Mouse (Mus musculus): ENCODE results near the gene Sort1. TPM values are rescaled to one million over a fixed set of nuclear protein-coding genes. Genes with fewer than 3 reads are reported as not detected.

The Sort1 gene
- total RNA-seq, 1 experiment, result 21.2 TPM

- H3K36me3 ChIP-seq (ENCODE audit: control insufficient read depth, insufficient read depth, low read length, poor library complexity, severe bottlenecking), result peaks cover 24% of the 10 kb centered on the region
- no peak for DNase-seq (ENCODE audit: low read depth, low spot score)
- TF ChIP-seq HCFC1 (IDR thresholded peaks at IDR 0.05; ENCODE audit: borderline replicate concordance, insufficient read depth, low read length), result no peak
- TF ChIP-seq ZNF384 (IDR thresholded peaks at IDR 0.05; ENCODE audit: low read depth, low read length), result no peak
- TF ChIP-seq MAFK (IDR thresholded peaks at IDR 0.05; ENCODE audit: insufficient read depth, low read depth, low read length), result no peak
- TF ChIP-seq ZC3H11A (IDR thresholded peaks at IDR 0.05; ENCODE audit: borderline replicate concordance, low read depth, low read length), result no peak
- TF ChIP-seq CHD2 (IDR thresholded peaks at IDR 0.05; ENCODE audit: low read depth, low read length), result no peak
- H3K4me3 ChIP-seq (ENCODE audit: insufficient read depth in 1 of 2, low read depth in 1 of 2, low read length in 2 of 2, poor library complexity in 1 of 2, severe bottlenecking in 1 of 2), result peak overlapping the region in 1 of 2 experiments; percentile 98; a peak in 1 of 4 replicates
- no peak overlapping the region for H3K27ac ChIP-seq (ENCODE audit: insufficient read depth, low read depth, low read length, poor library complexity, severe bottlenecking)
- H3K4me1 ChIP-seq (ENCODE audit: control insufficient read depth in 2 of 2, insufficient read depth in 2 of 2, low read length in 2 of 2, poor library complexity in 1 of 2), result peaks cover 3 to 22% of the 10 kb centered on the region in 2 experiments; a peak in 3 of 4 replicates
- H3K9me3 ChIP-seq (ENCODE audit: control insufficient read depth, insufficient read depth, low read depth, low read length), result no peaks in the 10 kb centered on the region
- in situ Hi-C loops (cut with MboI; ENCODE audit: low sequenced_read_pairs in 2 of 2, unreplicated experiment in 2 of 2), result no loop called here
- no peak overlapping the region for H3K9ac ChIP-seq (ENCODE audit: insufficient read depth, low read depth, low read length, poor library complexity, severe bottlenecking)
Observed at GRCm38 (mm10) chr3:108381945-108382875, 98.3 kb downstream of the Sort1 start.

- Histone ChIP-seq H3K27ac (ENCODE audit: insufficient read depth, low read depth, low read length, poor library complexity, severe bottlenecking) (peak within 1 kb of the TSS; percentile 92), H3K4me1 (ENCODE audit: control insufficient read depth in 2 of 2, insufficient read depth in 2 of 2, low read length in 2 of 2, poor library complexity in 1 of 2) (peaks cover 3 to 24% of the 10 kb centered on the region in 2 experiments; a peak in 3 of 4 replicates), H3K9me3 (ENCODE audit: control insufficient read depth, insufficient read depth, low read depth, low read length) (no peaks in the 10 kb centered on the region), H3K36me3 (ENCODE audit: control insufficient read depth, insufficient read depth, low read length, poor library complexity, severe bottlenecking) (peaks cover 34% of the 10 kb centered on the region), H3K9ac (ENCODE audit: insufficient read depth, low read depth, low read length, poor library complexity, severe bottlenecking) (peak within 1 kb of the TSS; percentile 96), H3K4me3 (ENCODE audit: insufficient read depth in 1 of 2, low read depth in 1 of 2, low read length in 2 of 2, poor library complexity in 1 of 2, severe bottlenecking in 1 of 2) (peak within 1 kb of the TSS; percentile 98 to 99)
- TF ChIP-seq MAFK (IDR thresholded peaks at IDR 0.05; ENCODE audit: insufficient read depth, low read depth, low read length) (no peak), HCFC1 (IDR thresholded peaks at IDR 0.05; ENCODE audit: borderline replicate concordance, insufficient read depth, low read length) (0 out of 2 replicates have a peak, but pooled peaks have one; percentile 32)
- peak; percentile 93 for DNase-seq (ENCODE audit: low read depth, low spot score)
- in situ Hi-C loops (cut with MboI; ENCODE audit: low sequenced_read_pairs in 2 of 2, unreplicated experiment in 2 of 2), result no loop called here
Observed at GRCm38 (mm10) chr3:108383485-108384354, 99.8 kb downstream of the Sort1 start, which contains the start of gene Psrc1. TSS of gene Psrc1 (plus strand) at chr3:108383839.

- no peak for DNase-seq (ENCODE audit: low read depth, low spot score)
- peak overlapping the region; percentile 98 to 99 for H3K4me3 ChIP-seq (ENCODE audit: insufficient read depth in 1 of 2, low read depth in 1 of 2, low read length in 2 of 2, poor library complexity in 1 of 2, severe bottlenecking in 1 of 2)
- peak overlapping the region; percentile 96 for H3K9ac ChIP-seq (ENCODE audit: insufficient read depth, low read depth, low read length, poor library complexity, severe bottlenecking)
- H3K4me1 ChIP-seq (ENCODE audit: control insufficient read depth in 2 of 2, insufficient read depth in 2 of 2, low read length in 2 of 2, poor library complexity in 1 of 2), result peaks cover 3 to 25% of the 10 kb centered on the region in 2 experiments; a peak in 3 of 4 replicates
- TF ChIP-seq CHD2 (IDR thresholded peaks at IDR 0.05; ENCODE audit: low read depth, low read length) (no peak), MAFK (IDR thresholded peaks at IDR 0.05; ENCODE audit: insufficient read depth, low read depth, low read length) (no peak), ZC3H11A (IDR thresholded peaks at IDR 0.05; ENCODE audit: borderline replicate concordance, low read depth, low read length) (no peak), ZNF384 (IDR thresholded peaks at IDR 0.05; ENCODE audit: low read depth, low read length) (no peak), HCFC1 (IDR thresholded peaks at IDR 0.05; ENCODE audit: borderline replicate concordance, insufficient read depth, low read length) (no peak)
- in situ Hi-C loops (cut with MboI; ENCODE audit: low sequenced_read_pairs in 2 of 2, unreplicated experiment in 2 of 2), result no loop called here
- no peaks in the 10 kb centered on the region for H3K9me3 ChIP-seq (ENCODE audit: control insufficient read depth, insufficient read depth, low read depth, low read length)
- H3K36me3 ChIP-seq (ENCODE audit: control insufficient read depth, insufficient read depth, low read length, poor library complexity, severe bottlenecking), result peaks cover 34% of the 10 kb centered on the region
- H3K27ac ChIP-seq (ENCODE audit: insufficient read depth, low read depth, low read length, poor library complexity, severe bottlenecking), result peak overlapping the region; percentile 92
Observed at GRCm38 (mm10) chr3:108384425-108384824, 100.5 kb downstream of the Sort1 start.

GRCm38 (mm10) chr3:108386186-108386585 is 102.3 kb downstream of the Sort1 start:
- H3K4me3 ChIP-seq (ENCODE audit: insufficient read depth in 1 of 2, low read depth in 1 of 2, low read length in 2 of 2, poor library complexity in 1 of 2, severe bottlenecking in 1 of 2), result peak overlapping the region in 1 of 2 experiments; percentile 0; a peak in 1 of 4 replicates
- TF ChIP-seq CHD2 (IDR thresholded peaks at IDR 0.05; ENCODE audit: low read depth, low read length), result no peak
- no peak for TF ChIP-seq ZNF384 (IDR thresholded peaks at IDR 0.05; ENCODE audit: low read depth, low read length)
- no peak for TF ChIP-seq ZC3H11A (IDR thresholded peaks at IDR 0.05; ENCODE audit: borderline replicate concordance, low read depth, low read length)
- TF ChIP-seq MAFK (IDR thresholded peaks at IDR 0.05; ENCODE audit: insufficient read depth, low read depth, low read length), result no peak
- no peak for TF ChIP-seq HCFC1 (IDR thresholded peaks at IDR 0.05; ENCODE audit: borderline replicate concordance, insufficient read depth, low read length)
- H3K27ac ChIP-seq (ENCODE audit: insufficient read depth, low read depth, low read length, poor library complexity, severe bottlenecking), result no peak overlapping the region
- peaks cover 34% of the 10 kb centered on the region for H3K36me3 ChIP-seq (ENCODE audit: control insufficient read depth, insufficient read depth, low read length, poor library complexity, severe bottlenecking)
- no peak for DNase-seq (ENCODE audit: low read depth, low spot score)
- 0 out of 2 replicates have a peak overlapping the region, but pooled peaks have one; percentile 15 for H3K9ac ChIP-seq (ENCODE audit: insufficient read depth, low read depth, low read length, poor library complexity, severe bottlenecking)
- in situ Hi-C loops (cut with MboI; ENCODE audit: low sequenced_read_pairs in 2 of 2, unreplicated experiment in 2 of 2), result no loop called here
- H3K4me1 ChIP-seq (ENCODE audit: control insufficient read depth in 2 of 2, insufficient read depth in 2 of 2, low read length in 2 of 2, poor library complexity in 1 of 2), result peaks cover 3 to 27% of the 10 kb centered on the region in 2 experiments; a peak in 3 of 4 replicates
- no peaks in the 10 kb centered on the region for H3K9me3 ChIP-seq (ENCODE audit: control insufficient read depth, insufficient read depth, low read depth, low read length)
